Mouse (Mus musculus): ENCODE data around the gene Rabgef1.

GRCm38 (mm10) chr5:130180362-130180761 is 8.8 kb downstream of the Rabgef1 start:
- TF ChIP-seq CTCF (IDR thresholded peaks at IDR 0.05; ENCODE audit: low read depth, low read length) (no peak), POLR2A (IDR thresholded peaks at IDR 0.05; ENCODE audit: extremely low read depth, insufficient read depth, low read length) (no peak)
